Mouse (Mus musculus) kidney, adult 18-20 months (tissue): ENCODE data around the gene Ces1h.
A peak's percentile ranks its signal among the peaks of the same experiment; 100 is the strongest.

Source experiments
- DNase-seq: peaks from one replicate; pipeline ENCODE4 v3.0.0; 2021

The Ces1h gene

GRCm38 (mm10) chr8:93379625-93380024, at the start of gene Ces1h:
Gene Ces1h, minus strand, starts transcription at chr8:93379725.
- DNase-seq, result no peak

GRCm38 (mm10) chr8:93427195-93427594, 47.7 kb upstream of the Ces1h start:
- no peak for DNase-seq

- no peak for DNase-seq
Observed at GRCm38 (mm10) chr8:93415387-93415786, 35.9 kb upstream of the Ces1h start.

- no peak for DNase-seq
Observed at GRCm38 (mm10) chr8:93408830-93409229, 29.3 kb upstream of the Ces1h start.

- no peak for DNase-seq
Observed at GRCm38 (mm10) chr8:93399698-93400097, 20.2 kb upstream of the Ces1h start.

- peak; percentile 13 for DNase-seq
Observed at GRCm38 (mm10) chr8:93398044-93398443, 18.5 kb upstream of the Ces1h start.

- peak; percentile 55 for DNase-seq
Observed at GRCm38 (mm10) chr8:93394079-93394619, 14.6 kb upstream of the Ces1h start.

- DNase-seq, result no peak
Observed at GRCm38 (mm10) chr8:93369481-93369880, 10.0 kb downstream of the Ces1h start.

- DNase-seq, result no peak
Observed at GRCm38 (mm10) chr8:93360113-93360512, 19.4 kb downstream of the Ces1h start.

- no peak for DNase-seq
Observed at GRCm38 (mm10) chr8:93339531-93339930, 40.0 kb downstream of the Ces1h start.

GRCm38 (mm10) chr8:93337207-93337606, 42.3 kb downstream of the Ces1h start, which contains the start of gene Ces1g:
Gene Ces1g, minus strand, starts transcription at chr8:93337308.
- DNase-seq, result no peak

GRCm38 (mm10) chr8:93332703-93333102, 46.8 kb downstream of the Ces1h start:
- DNase-seq, result no peak

GRCm38 (mm10) chr8:93331151-93331550, 48.4 kb downstream of the Ces1h start:
- DNase-seq, result no peak

GRCm38 (mm10) chr8:93325123-93325522, 54.4 kb downstream of the Ces1h start:
- DNase-seq, result no peak

- DNase-seq, result no peak
Observed at GRCm38 (mm10) chr8:93317031-93317430, 62.5 kb downstream of the Ces1h start.

GRCm38 (mm10) chr8:93315557-93315956, 64.0 kb downstream of the Ces1h start:
- no peak for DNase-seq
